In the genomic region with DNA sequence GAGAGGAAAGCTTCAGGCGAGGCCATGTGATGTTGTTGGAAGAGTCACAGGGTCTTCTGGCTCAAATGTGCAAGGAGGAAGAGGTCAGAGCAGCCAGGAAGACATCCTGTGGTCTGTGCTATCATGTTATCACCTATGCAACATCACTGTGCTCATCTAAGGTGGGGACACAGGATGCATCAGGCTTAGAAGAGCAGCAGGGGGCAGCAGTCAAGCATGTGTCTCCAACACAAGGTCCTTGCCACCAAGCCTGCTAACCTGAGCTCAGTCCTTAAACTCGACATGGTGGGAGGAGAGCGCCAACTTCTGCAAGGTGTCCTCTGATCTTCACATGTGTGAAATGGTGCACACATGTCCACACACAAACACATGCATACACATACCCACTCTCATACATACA, we compare ENCODE assay signal across 11 mouse cellular contexts. TPM values are rescaled to one million over a fixed set of nuclear protein-coding genes. Genes with fewer than 3 reads are reported as not detected.
DNase-seq lines count a peak whose midpoint lies in the region; ATAC-seq and TF ChIP-seq lines count a peak whose summit lies in the region.
"Had no signal": no experiment of that assay in that cellular context is flagged by ENCODE, and none has a peak within 500 bp of the region (broad histone marks: within the 10 kb centered on the region; RNA-seq: fewer than 3 reads in every experiment).

No protein-coding gene starts in this region.

- peak; percentile 46; the same call in 1 of the 2 replicates for TF ChIP-seq CTCF in liver, adult 2 months (IDR thresholded peaks at IDR 0.05; ENCODE audit: low read depth, low read length)

- no peaks in the 10 kb centered on the region; the same call in none of the 2 replicates for H3K4me1 ChIP-seq in liver, adult 2 months (ENCODE audit: control insufficient read depth, insufficient read depth, low read length)
- H3K4me1 ChIP-seq in liver, embryonic 11.5 days (replicated peaks; ENCODE audit: control insufficient read depth, insufficient read depth, low read length) = no peaks in the 10 kb centered on the region
- H3K4me1 ChIP-seq: heart, embryonic 12.5 days had no signal

- TF ChIP-seq POLR2A in liver, adult 2 months (IDR thresholded peaks at IDR 0.05; ENCODE audit: extremely low read depth, insufficient read depth, low read length) = no peak

- no peak overlapping the region for H3K9ac ChIP-seq in liver, adult 2 months (ENCODE audit: low read depth, low read length)
- H3K9ac ChIP-seq in liver, embryonic 11.5 days (ENCODE audit: low read depth, low read length) = no peak overlapping the region
- H3K9ac ChIP-seq: heart, embryonic 12.5 days had no signal

- no peak overlapping the region for H3K4me2 ChIP-seq in liver, embryonic 11.5 days
- H3K4me2 ChIP-seq: heart, embryonic 12.5 days had no signal

- no peak overlapping the region for H3K4me3 ChIP-seq in liver, adult 2 months (ENCODE audit: insufficient read depth, low read depth, low read length)
- no peak overlapping the region for H3K4me3 ChIP-seq in liver, embryonic 11.5 days (ENCODE audit: low read depth, low read length)
- H3K4me3 ChIP-seq: erythroblast, embryonic 14.5 days; heart, embryonic 12.5 days had no signal

- ATAC-seq in liver, embryonic 11.5 days (replicated peaks; ENCODE audit: low FRiP score) = no peak

- peaks cover 3% of the 10 kb centered on the region for H3K79me2 ChIP-seq in liver, adult 2 months (ENCODE audit: control insufficient read depth, insufficient read depth, low read length)

- no peaks in the 10 kb centered on the region for H3K36me3 ChIP-seq in liver, adult 2 months (ENCODE audit: control insufficient read depth, insufficient read depth, low read length)
- no peaks in the 10 kb centered on the region for H3K36me3 ChIP-seq in liver, embryonic 11.5 days (ENCODE audit: control insufficient read depth, insufficient read depth, low read length)
- H3K36me3 ChIP-seq: heart, embryonic 12.5 days had no signal

- H3K27me3 ChIP-seq in liver, adult 2 months (ENCODE audit: control insufficient read depth, insufficient read depth, low read length) = no peaks in the 10 kb centered on the region
- no peaks in the 10 kb centered on the region for H3K27me3 ChIP-seq in liver, embryonic 11.5 days (replicated peaks; ENCODE audit: control insufficient read depth, insufficient read depth, low read length)
- H3K27me3 ChIP-seq: heart, embryonic 12.5 days had no signal

- WGBS in liver, adult 2 months = 80% methylated on average over 3 of the region's 3 CpGs
- 63% methylated on average over 3 of the region's 3 CpGs for WGBS in liver, embryonic 11.5 days

- H3K9me3 ChIP-seq in liver, embryonic 11.5 days (ENCODE audit: control insufficient read depth, low read length) = no peaks in the 10 kb centered on the region

- DNase-seq in cerebellum, postnatal 10 days = peak; percentile 65 to 68
- DNase-seq in cerebellum, adult 11 months = no peak
- DNase-seq in liver, adult 2 months (ENCODE audit: extremely low read depth, low read depth, low spot score) = no peak
- DNase-seq in liver, embryonic 11.5 days (ENCODE audit: low spot score) = no peak
- DNase-seq in T-cell, adult 2 months (ENCODE audit: low spot score) = peak; percentile 31
- peak; percentile 68 for DNase-seq in naive thymus-derived CD4-positive, alpha-beta T cell, adult 2 months (ENCODE audit: low read depth)
- DNase-seq in left cerebral cortex, adult 18-20 months (ENCODE audit: low spot score in 2 of 2) = no peak
- DNase-seq in right cerebral cortex, postnatal 10 days (ENCODE audit: low spot score in 2 of 2) = no peak
- DNase-seq: adrenal gland, postnatal 36 days had no signal

- H3K27ac ChIP-seq in liver, adult 2 months (replicated peaks; ENCODE audit: insufficient read depth, low read depth, low read length) = no peak overlapping the region
- no peak overlapping the region for H3K27ac ChIP-seq in liver, embryonic 11.5 days (ENCODE audit: low read depth, low read length)

RNA-seq across cellular contexts. Expression of a gene that starts 13.9 kb away (rescaled TPM):
- total RNA-seq in liver, adult 2 months (2014; rRNA removed) = 7.3 and 11.2 TPM in 2 replicates
- 15.0 and 19.1 TPM in 2 replicates for polyA plus RNA-seq in liver, adult 2 months (2012; rRNA removed)
- polyA plus RNA-seq in liver, embryonic 11.5 days (2014; fragmentation: Nextera tagmentation; extraction: Ambion mirVana) = 5.8 and 6.3 TPM in 2 replicates
- total RNA-seq in left cerebral cortex, adult 18-20 months (2021) = 10 to 100 TPM; 78.5 to 79.3 TPM

Comparison
In these comparisons a context has a peak if more than half of its experiments do, and no peak if none do; other contexts are left out.
1. DNase-seq: peak in cerebellum, postnatal 10 days (2 of 2), T-cell, adult 2 months (single experiment) and naive thymus-derived CD4-positive, alpha-beta T cell, adult 2 months (single experiment); none in cerebellum, adult 11 months (single experiment), liver, adult 2 months (single experiment), liver, embryonic 11.5 days (single experiment), left cerebral cortex, adult 18-20 months (0 of 2) and right cerebral cortex, postnatal 10 days (0 of 2).